Mouse (Mus musculus): ENCODE results near the gene Trim44.

DNA sequence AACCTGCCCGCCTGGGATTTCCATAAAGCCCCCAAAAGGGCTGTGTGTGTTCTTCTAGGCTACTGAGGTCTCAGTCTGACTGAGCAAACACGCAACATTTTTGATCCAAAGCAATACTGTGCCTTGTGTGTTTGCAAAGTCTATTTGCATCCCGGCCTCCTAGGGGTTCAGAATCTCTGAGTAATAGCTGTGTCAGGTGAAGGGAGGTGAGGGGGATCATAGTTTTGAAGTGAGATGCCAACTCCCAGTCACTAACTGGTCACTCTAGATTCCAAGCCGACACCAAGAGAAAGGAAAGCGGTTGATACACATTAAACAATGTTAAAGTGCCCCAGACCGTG lies 6.3 kb downstream of the Trim44 start:
- TF ChIP-seq E2F4 (IDR thresholded peaks at IDR 0.05; ENCODE audit: insufficient read depth) = no peak
- no peak for TF ChIP-seq POLR2A (IDR thresholded peaks at IDR 0.05; ENCODE audit: insufficient read length, low read depth)
- no peak for TF ChIP-seq MAX (IDR thresholded peaks at IDR 0.05; ENCODE audit: low read depth)
- no peak for TF ChIP-seq TCF12 (IDR thresholded peaks at IDR 0.05; ENCODE audit: insufficient read depth, poor library complexity, severe bottlenecking)
- no peak for TF ChIP-seq SRF (IDR thresholded peaks at IDR 0.05; ENCODE audit: control insufficient read depth, insufficient read length, low read depth)
